Mouse (Mus musculus): ENCODE measurements at regions not wholly inside any gene's neighbourhood (a gene's known extent, or its start where the extent isn't known, plus 50 kb on each side); places are given as distances from the start of the nearest gene placed in this dataset.

GRCm38 (mm10) chr5:111530628-111531524, 113.7 kb downstream of the Mn1 start:
- TF ChIP-seq EP300 (IDR thresholded peaks at IDR 0.05; ENCODE audit: low read depth), result no peak
- no peak for TF ChIP-seq CTCF (IDR thresholded peaks at IDR 0.05; ENCODE audit: low read depth)
